Mouse (Mus musculus) brain, adult 10 weeks (tissue): ENCODE data around the gene Srd5a3. TPM values are rescaled to one million over a fixed set of nuclear protein-coding genes. Genes with fewer than 3 reads are reported as not detected.

Experiments
- polyA plus RNA-seq: library from polyadenylated mRNA; stranded (reverse); fragments of 350-450 nt; fragmentation: Illumina TruSeq; extraction: RNeasy Lipid Tissue Mini Kit (QIAGEN cat#74804); gene quantifications from one replicate; pipeline ENCODE4 v1.2.3, GENCODE M21; 2015; ENCODE audit warnings: low read depth, low replicate concordance

Srd5a3 gene
- polyA plus RNA-seq = 22.8 TPM

DNA sequence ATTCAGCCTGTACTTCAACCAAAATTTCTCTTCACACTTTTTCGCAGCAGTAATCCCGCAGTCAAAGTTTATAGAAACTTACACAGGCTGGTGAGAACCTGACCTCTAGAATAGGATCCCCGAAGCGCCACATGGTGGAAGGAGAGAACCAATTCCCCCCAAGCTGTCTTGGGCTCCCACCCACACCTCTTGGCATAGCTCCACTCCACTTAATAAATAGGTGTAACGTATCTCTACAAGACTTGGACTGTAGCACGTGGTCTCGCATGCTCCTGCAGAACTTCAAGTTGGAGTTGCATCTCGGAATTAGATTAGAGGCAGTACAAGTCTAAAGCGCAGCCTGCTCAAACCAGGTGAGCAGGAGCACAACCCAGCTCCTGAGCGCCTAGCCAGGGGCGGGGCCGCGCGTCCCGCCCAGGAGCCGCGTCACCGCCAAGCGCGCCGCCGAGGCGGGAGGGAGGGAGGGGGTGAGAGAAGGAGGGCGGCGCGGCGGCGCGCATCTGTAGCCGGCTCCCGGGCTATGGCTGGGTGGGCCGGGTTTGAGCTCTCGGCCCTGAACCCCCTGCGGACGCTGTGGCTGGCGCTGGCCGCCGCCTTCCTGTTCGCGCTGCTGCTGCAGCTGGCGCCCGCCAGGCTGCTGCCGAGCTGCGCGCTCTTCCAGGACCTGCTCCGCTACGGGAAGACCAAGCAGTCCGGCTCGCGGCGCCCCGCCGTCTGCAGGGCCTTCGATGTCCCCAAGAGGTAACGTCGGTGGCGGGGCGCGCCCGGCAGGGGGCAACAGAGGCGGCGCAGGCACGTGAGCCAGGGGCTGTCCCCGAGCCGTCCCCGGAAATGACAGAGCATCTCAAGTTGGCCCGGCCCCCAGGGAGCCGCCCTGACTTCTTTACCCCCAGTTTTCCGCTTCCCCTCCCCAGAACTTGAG is at the start of gene Srd5a3:
TSS of gene Srd5a3 (plus strand) at position 464 of the 922 bp plus-strand sequence.

DNA sequence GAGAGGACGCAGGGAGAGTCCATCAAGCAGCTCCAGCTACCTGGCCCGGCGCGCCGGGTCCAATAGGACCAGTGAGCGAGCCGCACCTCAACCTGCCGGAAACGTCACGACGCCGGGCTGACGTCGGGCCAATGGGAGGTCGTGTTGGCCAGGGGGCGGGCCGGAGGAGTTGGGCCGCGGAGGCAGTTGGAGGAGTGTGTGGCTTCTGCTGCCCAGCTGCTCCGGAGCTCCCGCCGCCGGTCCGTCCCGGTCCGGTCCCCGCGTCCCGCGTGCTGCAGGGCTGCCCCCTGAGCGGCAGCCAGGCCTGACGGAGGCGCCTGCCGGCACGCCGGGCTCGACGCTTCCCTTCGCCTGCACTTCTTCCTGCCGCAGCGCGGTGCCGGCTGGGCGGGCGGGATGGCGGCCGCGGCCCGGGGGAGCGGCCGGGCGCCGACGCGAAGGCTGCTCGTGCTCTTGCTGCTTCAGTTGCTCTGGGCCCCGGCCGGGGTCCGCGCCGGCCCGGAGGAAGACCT is 43.7 kb downstream of the Srd5a3 start, which contains the start of gene Tmem165:
TSS of gene Tmem165 (plus strand) at position 131 of the 512 bp plus-strand sequence.

Other genes starting within 250 kb of the Srd5a3 start
- 7.0 TPM for gene Kdr, start 161.8 kb upstream of the Srd5a3 start, polyA plus RNA-seq
- gene Tmem165, start 43.6 kb downstream of the Srd5a3 start, polyA plus RNA-seq = 38.6 TPM
- 33.2 TPM for gene Clock, start 164.5 kb downstream of the Srd5a3 start, polyA plus RNA-seq
- gene Pdcl2, start 190.9 kb downstream of the Srd5a3 start, polyA plus RNA-seq = not detected
- gene Nmu, start 223.5 kb downstream of the Srd5a3 start, polyA plus RNA-seq = not detected